Mouse (Mus musculus) lung, adult 2 months (tissue): Measurements from ENCODE around the gene Gm28047.

ENCODE experiments used
- CTCF ChIP-seq: fragments of 200-500 bp; IDR thresholded peaks from 2 replicates; pipeline ENCODE4 v1.5.1; 2011; ENCODE audit warnings: mild to moderate bottlenecking, low read length, control low read depth; ENCODE audit not compliant: insufficient read depth
- POLR2A ChIP-seq: fragments of 200-500 bp; IDR thresholded peaks from 2 replicates; pipeline ENCODE4 v1.6.1; 2011; ENCODE audit warnings: low read depth, mild to moderate bottlenecking, control low read depth, low read length, borderline replicate concordance; ENCODE audit errors: extremely low read depth

DNA sequence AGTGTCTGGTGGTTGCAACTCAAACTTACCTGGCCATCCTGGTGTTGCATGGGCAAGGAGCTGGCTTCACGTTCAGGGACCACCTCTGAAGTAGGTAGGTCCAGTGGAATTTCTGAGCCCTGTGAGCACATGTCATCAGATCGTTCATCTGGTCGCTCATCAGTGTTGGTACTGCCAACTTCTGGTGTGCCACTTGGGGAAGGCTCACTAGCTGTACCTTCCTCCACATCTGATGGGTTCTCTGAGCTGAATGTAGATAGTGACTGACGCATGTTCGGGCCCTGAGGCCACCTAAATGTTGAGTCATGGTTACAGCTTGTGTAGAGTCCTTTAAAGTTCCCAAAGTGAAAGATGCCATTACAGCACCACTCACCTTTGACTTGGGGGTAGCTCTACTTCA lies 124.4 kb downstream of the Gm28047 start:
- TF ChIP-seq CTCF (no peak), POLR2A (no peak)
